Mouse (Mus musculus) testis, adult 2 months (tissue): Measurements from ENCODE around the gene Gng7.

ENCODE experiments used
- CTCF ChIP-seq: fragments of 200-500 bp; IDR thresholded peaks from 2 replicates; pipeline ENCODE4 v1.5.1; 2012; ENCODE audit warnings: low read depth, mild to moderate bottlenecking, inconsistent platforms, low read length, moderate library complexity; ENCODE audit not compliant: control insufficient read depth, insufficient read depth, insufficient replicate concordance
- POLR2A ChIP-seq: fragments of 200-500 bp; IDR thresholded peaks from 2 replicates; pipeline ENCODE4 v1.6.1; 2012; ENCODE audit warnings: low read depth, mild to moderate bottlenecking, inconsistent platforms, low read length, moderate library complexity; ENCODE audit not compliant: control insufficient read depth

DNA sequence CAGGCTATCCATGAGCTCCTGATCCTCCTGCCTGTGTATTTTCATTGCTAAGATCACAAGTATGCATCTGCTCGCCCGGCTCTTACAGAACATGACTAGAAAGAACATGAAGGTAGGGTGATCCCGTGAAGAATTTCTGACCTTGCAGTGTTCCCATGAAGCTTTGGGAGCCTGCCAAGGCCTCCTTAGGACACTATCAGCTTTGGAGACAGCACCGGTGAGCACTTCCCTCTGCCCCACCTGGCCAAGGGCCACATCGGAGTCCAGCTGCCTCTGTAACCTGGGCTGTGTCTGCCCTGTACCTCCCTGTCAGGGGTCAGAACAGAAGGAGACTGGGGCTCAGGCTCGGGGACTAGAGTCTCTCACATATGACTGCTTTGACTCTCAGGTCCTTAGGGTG is 28.0 kb downstream of the Gng7 start:
- TF ChIP-seq POLR2A: no peak
- no peak for TF ChIP-seq CTCF
